Mouse (Mus musculus): ENCODE data around the gene Flt3.
A peak's percentile ranks its signal among the peaks of the same experiment; 100 is the strongest.

Flt3 gene

DNA sequence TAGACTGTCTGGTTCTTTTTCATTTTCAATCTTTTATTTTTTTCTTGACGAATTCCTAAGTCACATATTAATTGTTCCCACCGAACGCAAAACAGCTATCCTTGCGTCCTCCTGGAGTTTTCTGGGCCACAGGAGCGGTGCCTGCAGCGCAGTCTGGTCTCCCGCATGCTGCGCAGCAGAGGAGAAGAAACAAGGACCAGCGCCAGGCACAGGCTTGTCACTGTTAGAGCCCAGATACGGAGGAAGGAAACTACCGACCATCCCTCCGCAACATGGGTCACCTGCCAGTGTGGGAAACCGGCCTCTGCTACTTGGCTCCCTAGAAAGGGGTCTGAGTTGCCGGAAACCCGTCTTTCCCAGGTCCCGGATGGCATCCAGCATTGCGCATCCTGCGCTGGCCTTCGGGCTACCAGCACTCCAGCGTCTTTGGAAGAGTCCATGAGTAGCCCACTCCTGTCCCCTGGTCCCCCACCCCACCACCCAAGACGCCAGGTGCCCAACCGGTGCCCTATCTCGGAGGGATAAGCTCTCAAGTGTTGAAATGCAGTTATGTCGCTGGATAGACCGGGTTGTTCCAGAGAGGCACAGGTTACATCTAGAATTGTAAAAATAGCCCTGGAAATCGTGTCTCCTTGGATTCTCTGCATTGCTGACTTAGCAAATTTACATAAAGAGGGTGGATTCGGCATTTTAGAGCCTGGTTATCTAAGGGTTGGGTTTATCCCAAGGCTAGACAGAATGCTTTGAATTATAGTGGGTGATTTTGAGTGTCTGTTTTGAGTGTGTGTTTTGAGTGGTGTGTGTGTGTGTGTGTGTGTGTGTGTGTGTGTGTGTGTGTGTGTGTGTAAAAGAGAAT lies 87.2 kb downstream of the Flt3 start:
- ATAC-seq (ENCODE audit: low TSS enrichment): no peak

DNA sequence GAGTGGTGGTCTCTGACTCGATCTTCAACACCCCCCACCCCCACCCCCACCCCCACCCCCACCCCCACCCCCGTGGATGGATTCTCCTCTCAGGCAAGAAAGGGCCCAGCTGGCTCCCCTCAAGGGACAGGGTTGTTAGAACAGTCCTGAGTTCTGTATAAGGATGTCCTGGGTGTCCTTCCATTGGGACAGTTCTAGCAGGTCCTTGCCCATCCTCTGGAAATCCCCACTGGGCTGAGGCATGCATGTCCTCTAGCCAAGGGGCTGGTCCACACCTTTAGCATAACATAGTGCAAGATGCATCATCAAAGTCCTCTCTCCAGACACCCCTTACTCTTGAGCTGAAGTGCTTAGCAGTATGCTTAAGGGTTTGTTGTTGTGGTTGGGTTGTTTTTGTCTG lies 90.5 kb downstream of the Flt3 start:
- no peak for ATAC-seq (ENCODE audit: low TSS enrichment)

DNA sequence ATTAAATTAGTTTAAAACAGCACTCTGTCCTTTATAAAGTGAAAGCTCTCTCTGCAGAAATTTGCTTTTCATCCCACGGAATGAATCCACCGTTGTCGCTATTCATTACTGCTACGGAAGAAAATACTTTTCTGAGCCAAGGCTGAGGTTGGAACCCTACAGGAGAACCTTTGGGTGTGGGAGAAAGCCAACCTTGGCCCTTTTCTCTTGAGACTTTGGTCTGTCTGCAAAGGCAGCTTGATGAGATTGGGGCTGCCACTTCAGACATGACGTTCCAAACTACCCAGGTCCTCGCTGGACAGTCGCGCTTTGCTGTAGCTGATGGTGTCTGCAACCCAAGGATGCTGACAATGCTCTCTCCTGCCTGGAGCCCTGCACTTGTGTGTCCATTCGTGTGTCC lies 91.8 kb downstream of the Flt3 start:
- no peak for ATAC-seq (ENCODE audit: low TSS enrichment)

DNA sequence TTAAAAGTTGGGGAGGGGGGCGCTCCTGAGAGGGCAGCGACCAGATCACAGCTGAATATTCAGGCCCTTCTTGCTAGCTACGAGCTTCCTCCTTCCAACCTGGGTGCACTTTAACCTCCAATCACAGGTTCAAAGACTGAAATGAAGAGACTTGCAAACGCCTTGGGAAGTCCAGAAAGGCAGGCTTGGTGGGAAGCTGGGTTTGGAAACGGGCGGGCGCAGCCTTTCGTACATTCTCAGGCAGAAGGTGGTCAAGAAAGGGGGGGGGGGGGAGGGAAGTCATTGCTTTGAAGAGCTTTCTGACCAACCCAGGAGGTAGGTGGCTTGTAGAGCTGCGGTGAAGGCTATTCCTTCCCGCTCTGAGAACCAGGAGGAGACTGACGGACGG lies 92.9 kb downstream of the Flt3 start:
- no peak for ATAC-seq (ENCODE audit: low TSS enrichment)

DNA sequence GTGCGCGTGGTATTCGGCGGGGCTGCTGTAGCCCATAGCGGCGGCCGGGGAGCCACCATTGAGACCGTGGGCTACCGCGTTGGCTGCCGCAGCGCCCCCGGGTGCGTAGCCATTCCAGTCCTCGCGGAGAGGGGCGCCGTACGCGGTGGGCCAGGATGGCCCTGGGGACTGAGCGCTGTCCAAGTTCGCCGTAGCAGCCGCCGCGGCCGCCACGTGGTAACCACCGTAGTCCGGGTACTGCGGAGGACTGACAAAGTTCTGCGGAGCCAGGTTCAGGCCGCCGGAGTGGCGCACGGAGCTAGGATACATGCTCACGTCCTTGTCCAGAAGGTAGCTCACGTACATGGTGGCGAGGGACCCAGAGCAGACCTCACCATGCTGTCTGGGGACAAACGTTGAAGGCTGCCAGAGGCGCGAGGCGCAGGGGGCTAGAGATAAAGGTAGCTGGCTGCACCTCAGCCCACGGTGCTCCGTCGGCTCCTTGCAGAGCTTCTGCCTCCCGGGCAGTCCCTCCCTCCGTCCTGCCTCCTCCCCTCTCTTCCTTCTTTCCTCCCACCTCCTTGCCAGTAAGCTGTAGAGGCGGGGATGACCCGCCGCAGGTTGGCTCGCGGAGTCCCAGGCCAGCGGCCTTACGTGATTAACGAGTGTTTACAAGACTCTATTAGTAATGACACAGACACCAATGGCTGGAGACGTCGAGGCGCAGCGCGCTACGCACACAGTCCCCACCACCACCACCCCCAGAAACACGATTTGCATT lies 93.5 kb downstream of the Flt3 start, which contains the start of gene Cdx2:
Gene Cdx2 (minus strand): TSS at position 633 of the 760 bp plus-strand sequence.
- ATAC-seq (ENCODE audit: low TSS enrichment): no peak

DNA sequence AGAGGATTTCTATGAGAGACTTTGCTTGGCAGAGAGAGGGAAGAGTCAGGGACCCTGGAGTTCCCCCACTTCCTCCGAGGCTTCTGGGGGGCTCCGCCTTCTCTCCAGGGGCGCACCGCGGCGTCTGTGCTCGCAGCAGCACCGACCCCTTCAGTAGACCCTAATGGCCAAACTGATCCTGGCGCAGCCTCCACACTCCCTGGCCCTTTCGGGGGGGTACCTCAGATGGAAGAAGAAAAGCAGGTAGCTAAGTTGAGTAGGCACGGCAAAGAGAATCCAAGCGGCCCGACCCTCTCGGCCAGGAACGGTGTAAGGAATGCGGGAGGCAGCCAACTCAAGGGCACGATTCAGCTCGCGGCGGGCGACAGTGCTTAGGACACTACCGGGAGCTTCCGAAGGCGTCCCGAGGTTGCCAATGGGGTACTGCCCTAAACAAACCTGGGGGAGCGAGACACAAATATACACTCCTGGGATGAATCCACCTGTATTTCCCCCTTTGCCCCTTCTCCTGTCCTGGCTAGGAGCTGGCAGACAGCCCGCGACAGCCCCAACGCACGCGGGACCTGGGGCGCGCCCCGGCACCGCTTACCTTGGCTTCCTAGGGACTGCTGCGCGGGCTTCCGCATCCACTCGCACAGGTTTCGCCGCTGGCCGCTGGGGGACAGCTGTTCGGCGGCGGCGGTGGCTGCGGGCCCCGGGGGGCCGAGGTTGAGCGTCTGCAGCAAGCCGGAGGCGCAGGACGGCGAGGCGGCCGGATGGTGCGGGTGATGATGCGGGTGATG lies 94.2 kb downstream of the Flt3 start:
- ATAC-seq (ENCODE audit: low TSS enrichment): no peak

DNA sequence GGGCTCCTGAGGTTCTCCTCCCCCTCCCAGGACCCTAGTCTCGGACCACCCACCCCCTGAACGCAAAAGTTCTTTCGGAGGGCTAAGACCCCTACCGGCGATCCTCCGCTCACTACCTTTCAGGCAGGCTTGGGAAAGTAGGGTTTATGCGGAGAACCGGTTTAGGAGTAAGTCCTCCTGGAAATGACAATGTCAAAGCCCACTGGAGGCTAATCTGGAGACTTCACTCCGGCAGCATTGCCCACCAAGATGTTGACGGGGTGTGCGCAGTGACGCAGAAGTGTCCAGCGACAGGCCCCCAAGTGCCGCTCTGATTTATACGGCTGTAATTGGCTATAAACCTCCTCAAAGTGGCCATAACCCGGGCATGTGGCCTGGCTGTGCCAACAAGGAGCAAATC lies 95.1 kb downstream of the Flt3 start:
- ATAC-seq (ENCODE audit: low TSS enrichment): no peak

DNA sequence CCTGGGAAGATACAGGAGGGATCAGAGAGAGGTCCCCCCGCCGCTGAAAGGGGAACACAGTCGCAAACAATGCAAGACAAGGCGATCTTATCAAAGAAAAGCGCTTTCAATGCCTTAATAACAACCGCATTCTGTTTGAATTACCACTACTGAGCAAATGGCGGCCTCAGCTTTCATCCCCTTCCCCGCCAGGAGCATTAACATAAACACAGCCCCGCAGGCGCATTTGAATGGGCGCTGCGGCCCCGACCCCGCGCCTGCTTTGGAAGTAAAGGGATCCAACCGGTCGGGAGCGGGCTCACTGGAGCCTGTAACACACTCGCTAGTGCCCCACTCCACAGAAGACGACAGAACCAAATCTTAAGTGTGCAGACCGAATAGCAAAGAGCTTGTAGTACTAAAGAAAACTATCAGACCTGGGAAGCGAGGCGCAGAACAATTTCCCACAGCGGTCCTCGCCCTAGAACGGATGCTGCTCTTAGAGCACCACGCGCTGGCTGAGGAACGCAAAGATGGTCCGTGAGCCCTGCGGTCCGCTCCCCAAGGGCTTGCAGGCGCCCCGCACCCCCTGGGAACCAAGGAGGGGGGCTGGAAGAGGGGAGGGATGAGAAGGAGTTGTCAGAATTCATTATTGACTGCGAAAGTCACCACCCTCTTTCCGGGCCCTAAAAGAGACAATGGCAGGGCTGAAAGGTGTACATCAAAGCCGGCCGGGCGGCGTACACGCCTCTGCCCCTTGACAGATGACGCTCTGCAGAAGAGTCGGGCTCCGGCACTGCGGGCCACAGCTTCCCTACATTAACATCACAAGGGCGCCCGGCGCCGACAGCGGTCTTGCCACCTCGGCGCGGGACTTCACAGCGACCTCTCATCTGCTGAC lies 95.8 kb downstream of the Flt3 start:
- no peak for ATAC-seq (ENCODE audit: low TSS enrichment)

DNA sequence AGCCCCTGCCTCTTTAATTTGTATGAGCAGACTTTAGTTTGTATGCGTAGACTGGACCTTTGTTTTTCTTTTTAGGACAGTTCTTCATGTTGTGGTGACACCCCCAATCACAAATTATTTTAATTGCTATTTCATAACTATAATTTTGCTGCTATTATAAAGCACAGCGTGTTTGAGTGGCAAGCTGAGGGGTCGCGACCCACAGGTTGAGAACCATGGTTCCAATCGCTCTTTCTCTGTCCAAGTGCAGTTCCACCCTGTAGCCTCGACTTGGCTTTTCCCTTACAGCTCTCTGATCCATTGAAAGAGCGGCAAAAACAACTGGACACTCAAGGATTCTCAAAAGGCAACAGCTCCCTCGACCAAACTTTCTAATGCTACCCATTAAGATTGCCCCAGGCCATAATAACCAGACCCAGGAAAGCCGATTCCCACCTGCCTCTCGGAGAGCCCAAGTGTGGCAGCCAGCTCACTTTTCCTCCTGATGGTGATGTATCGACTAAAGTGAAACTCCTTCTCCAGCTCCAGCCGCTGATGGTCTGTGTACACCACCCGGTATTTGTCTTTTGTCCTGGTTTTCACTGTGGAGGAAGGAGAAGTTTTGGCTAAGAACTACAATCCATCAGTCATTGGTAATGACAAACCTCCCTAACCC lies 97.4 kb downstream of the Flt3 start:
- ATAC-seq (ENCODE audit: low TSS enrichment): no peak

DNA sequence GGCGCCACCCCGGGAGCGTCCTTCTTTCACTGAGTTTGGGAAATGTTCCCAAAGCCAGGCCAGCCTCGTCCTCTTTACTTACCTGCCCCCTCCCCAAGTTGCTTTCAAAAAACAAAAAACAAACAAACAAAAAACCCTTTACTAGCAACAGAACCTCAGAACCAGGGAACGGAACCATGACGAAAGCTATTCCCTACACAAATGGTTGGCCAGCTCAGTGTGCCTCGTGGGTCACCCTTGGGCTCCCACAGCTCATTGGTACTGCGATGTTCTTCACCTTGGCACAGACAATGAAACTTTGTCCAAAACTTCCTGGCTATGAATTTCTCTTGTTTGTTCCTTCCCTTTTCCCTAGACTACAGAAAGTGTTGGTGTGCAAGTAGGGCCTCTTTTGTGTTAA lies 98.1 kb downstream of the Flt3 start:
- ATAC-seq (ENCODE audit: low TSS enrichment): no peak

DNA sequence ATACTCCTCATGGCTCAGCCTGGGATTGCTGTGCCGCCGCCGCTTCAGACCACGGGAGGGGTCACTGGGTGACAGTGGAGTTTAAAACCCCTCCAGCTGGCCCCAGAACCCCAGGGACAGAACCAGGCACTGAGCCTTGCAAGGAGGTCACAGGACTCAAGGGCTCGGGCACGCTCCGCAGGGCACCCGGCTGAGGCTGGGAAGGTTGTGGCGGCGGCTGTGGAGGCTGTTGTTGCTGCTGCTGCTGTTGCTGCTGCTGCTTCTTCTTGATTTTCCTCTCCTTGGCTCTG lies 98.6 kb downstream of the Flt3 start:
- no peak for ATAC-seq (ENCODE audit: low TSS enrichment)

DNA sequence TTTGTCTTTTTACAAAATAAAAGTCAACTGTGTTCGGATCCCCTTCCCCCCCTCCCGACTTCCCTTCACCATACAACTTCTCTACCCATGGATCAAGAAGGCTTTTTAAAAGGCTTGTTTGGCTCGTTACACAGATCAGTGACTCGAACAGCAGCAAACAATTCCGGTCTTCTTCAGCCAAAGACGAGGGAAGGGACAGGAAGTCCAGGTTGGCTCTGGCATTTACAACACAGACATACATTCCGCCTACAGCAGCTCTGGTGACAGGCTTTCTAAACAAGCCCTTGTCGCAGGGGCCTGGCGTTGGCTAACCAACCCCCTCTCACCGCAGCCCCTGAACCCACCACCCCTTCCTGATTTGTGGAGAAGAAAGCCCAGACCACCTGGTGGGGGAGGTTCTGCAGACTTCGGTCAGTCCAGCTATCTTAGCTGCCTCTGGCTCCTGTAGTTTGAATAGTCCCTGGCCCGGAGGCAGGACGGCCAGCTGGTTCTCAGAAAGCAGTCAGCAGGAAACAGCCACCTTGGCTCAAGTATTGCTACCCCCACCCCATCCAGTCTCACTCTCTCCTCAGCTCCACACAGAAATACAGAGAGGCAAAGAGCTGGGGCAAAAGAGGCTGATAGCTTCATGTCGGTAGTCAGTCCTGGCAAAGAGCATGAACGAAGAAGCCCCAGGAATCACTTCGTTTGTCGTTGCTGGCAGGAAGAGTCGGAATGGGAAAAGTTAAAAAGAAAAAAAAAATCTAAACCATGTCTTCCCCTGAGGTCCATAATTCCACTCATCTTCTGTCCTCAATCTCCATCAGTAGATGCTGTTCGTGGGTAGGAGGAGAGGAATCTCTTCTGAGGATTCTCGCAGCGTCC lies 99.1 kb downstream of the Flt3 start:
- no peak for ATAC-seq (ENCODE audit: low TSS enrichment)

DNA sequence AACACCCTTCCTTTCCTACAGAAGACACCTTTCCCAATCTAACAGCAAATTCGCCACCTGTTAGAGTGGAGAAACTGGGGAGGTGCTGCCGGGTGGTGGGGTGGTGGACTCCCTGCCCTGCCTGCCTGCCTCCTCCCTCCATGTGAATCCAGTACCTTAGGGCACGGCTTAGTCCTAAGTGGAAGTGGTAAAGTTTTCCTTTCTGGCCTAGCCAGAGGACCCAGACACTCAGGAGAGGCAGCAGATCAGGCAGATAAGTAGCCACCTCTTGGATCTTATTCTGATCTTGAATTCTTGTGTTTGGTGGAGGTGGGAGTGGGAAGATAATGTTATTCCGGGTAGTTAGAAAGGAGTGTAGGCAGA lies 100.3 kb downstream of the Flt3 start:
- no peak for ATAC-seq (ENCODE audit: low TSS enrichment)

DNA sequence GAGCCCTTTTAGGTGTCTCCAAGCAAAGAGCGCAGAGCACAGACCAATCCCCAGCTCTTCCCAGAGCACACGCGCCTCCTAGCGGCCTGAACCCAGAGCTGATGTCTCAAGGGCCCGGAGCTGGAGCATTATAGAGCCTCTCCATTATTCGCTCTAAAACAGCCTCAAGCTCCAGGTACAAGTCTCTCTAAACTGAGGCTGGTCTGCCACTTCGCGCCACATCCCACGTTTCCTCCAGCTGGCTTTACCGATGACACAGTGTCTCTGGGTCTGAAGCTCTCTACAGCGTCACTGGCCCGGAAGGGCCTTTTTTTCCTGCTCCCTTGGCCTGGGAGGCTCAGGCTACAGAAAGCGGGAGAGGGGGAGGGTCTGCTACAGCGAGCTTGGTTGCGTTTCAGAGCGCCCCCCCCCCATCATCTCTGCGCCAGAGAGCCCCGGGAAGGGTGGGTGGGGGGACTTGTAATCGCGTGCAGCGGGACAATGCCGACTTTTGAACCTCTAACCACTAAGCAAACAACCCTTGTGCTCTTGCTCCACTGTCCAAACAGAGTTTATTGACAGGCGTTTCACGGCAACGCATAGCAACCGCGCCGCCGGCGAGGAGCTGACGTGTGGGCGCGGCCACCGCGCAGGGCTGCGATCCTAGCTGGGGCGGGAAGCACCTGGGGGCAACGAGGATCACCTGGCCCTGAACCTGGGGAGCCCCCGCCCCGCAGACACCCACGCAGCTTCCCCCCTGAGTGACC lies 100.9 kb downstream of the Flt3 start:
- ATAC-seq (ENCODE audit: low TSS enrichment): peak; percentile 85

DNA sequence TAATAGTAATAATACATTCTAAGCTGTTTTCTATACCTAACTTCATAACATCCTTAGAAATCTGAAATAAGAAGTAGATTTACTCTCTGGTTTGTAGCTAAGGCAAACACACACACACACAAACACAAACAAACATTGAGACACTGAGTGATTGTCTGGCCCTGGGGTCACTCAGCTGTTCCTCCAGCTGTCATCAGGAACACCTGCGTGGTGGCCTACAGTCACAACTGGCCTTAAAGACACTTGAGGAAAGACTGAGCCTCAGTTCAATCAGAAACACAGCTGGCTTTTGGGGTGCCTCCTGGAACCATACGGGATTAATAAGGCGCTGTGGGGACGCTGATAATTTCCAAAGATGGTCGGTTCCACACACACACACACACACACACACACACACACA lies 103.0 kb downstream of the Flt3 start:
- no peak for ATAC-seq (ENCODE audit: low TSS enrichment)

DNA sequence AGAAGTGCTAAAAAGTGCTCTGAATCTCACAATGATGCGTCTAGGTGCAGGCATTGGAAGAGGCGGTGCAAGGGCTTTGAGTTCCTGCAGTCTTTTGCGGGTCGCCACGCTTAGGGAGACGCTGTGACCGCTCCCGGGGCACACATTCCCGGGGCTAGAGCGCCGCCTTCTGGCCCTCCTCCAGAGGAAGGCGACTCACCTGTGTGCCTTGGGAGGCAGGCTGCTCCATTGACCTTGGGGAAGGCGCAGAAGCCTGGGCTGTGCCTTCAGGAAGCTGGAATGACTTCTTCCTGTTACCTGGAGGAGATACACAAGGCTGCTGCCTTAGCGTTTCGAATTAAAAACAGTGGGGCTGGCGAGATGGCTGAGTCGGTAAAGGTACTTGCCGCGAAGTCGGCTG lies 106.2 kb downstream of the Flt3 start:
- ATAC-seq (ENCODE audit: low TSS enrichment): no peak

DNA sequence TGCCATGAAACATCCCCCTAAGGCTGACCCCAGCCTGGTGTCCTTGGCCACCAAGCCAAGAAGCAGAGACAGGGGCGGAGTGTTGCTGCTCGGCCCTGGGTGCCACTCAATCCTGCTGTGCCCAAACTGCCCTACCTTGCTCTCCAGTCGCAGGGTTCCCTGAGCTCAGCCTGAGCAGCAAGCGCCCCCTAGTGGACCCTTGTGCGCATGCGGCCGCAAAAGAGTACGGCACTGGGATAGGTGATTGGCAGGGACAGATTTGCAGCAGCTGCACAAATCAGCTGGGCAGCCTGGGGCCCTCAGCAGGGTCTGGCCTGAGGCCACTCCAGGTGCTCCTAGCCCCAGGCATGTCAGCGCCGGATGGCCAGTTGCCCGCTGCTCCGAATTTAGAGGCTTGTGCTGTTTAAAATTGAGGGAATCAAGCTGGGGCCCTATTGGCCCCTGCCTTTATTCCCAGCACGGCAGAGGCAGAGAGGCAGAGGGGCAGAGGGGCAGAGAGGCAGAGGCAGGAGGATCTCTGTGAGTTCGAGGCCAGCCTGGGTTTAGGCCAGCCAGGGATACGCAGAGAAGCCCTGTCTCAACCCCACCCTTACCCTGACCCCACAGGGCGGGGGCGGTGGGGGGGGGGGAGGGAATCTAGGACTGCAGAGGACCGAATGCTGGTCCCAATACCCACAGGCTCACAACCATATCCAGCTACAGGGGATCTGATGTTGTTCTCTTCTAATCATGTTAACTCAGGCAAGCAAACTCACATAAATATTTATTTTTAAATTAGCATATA lies 107.0 kb downstream of the Flt3 start:
- peak; percentile 84 for ATAC-seq (ENCODE audit: low TSS enrichment)

DNA sequence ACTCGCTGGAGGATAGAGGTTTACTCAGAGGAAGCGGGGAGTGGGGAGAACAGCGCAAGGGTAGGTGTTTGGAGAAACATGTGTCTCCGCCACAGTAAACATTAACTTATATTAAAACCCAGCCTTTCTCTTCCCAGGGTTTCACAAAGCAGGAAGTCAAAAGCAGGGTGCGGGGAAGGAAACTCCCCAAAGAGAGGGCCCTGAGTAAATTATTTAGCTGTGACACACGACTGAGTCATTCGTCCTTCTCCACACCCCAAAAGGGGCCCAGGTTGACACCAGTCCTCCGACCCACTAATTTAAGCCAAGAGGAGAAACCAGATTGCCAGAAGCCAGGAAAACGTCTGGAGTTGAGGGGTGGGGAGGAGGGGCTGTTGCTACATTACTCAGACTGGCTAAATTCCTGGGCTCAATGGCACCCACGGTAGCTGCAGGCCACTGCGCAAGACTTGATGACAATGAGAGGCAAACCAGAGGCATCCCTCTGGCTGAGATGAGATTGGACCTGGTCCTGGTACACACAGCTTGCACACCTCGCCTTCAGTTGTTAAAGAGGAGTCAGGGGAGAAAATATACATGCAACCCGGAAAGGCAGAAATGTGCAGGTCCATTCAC lies 107.7 kb downstream of the Flt3 start:
- no peak for ATAC-seq (ENCODE audit: low TSS enrichment)
